Mouse (Mus musculus) heart, adult 2 months (tissue): ENCODE data around the gene Olfr1124.

Experiments used
- CTCF ChIP-seq: fragments of 200-600 bp; IDR thresholded peaks from 2 replicates; pipeline ENCODE4 v1.8.1; 2022; ENCODE audit warnings: antibody characterized with exemption, mild to moderate bottlenecking, moderate library complexity
- POLR2A ChIP-seq: fragments of 200-500 bp; IDR thresholded peaks from 2 replicates; pipeline ENCODE4 v1.6.1; 2011; ENCODE audit warnings: mild to moderate bottlenecking, low read depth, low read length, control low read depth; ENCODE audit not compliant: insufficient read depth

DNA sequence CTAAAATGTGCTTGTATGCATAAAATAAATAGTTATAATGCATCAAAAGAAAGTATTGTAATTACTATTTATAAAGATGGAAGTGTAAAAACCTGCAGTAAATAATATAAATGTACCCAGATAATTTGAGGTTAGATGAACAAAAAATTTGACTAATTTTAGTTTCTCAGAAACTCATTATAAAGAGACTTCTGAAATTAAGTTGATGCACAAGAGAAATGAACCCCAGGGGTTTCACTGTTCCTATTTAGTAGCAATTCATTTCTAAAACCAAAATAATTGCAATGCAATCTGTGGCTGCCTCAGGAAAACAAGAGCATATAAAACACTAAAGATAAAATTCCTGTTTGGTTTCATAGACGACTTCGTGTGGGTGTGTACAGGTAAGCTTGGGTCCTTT is 44.5 kb upstream of the Olfr1124 start, which contains the start of gene Olfr1122:
- TF ChIP-seq CTCF = no peak
- no peak for TF ChIP-seq POLR2A
